Mouse (Mus musculus): ENCODE data around the gene Gm37240.
"Not testable (repeated sequence)": the region's sequence is repeated elsewhere in the genome, so short reads cannot be mapped to it uniquely, and the experiment has no call there.

The Gm37240 gene

DNA sequence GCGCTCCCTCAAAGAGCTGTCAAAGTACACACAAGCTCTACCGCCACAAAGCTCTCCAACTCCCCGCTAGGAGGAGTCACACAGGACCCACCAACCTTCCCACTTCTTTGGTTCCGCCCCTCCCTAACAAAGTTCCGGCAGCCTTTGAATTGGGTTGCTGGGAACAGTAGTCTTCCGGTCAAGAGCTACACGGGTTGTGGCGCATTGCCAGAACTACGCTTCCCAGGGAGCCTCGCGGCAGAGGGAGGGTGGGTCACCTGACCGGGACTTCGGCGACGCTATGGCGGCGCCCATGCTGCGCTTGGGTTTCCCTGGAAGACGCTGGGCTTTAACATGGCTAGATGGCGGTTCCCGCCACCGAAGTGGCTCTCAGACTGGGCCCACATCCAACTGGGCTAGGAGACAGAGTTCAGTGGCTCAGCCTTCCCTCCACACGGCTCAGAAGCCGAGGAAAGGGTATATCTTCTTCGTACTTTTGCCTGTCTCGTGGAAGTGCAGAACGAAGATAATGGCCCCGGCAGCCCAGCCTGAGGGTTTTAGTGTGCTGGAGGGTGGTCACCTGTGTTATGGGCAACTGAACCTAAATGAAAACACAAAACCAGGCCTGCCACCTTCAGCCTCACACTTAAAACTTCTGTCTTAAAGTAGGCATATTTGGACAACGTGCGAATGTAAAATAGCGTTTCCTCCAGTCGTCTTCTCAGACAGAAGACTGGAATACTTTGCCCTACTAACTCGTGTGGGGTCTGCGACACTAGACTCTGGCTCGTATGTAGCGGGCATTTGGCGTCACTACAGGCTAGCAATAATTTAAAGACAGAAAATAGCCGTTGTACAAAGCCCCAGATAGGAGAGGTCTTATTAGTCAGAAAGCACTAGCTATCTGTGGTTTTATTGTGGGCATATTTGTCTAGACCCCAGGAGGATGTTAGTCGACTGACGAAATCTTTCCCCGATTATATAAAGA is 313.2 kb downstream of the Gm37240 start, which contains the start of gene Gatb:
Gene Gatb (plus strand): TSS at position 256 of the 967 bp plus-strand sequence.
- peak; percentile 93 for ATAC-seq (ENCODE audit: low TSS enrichment)

DNA sequence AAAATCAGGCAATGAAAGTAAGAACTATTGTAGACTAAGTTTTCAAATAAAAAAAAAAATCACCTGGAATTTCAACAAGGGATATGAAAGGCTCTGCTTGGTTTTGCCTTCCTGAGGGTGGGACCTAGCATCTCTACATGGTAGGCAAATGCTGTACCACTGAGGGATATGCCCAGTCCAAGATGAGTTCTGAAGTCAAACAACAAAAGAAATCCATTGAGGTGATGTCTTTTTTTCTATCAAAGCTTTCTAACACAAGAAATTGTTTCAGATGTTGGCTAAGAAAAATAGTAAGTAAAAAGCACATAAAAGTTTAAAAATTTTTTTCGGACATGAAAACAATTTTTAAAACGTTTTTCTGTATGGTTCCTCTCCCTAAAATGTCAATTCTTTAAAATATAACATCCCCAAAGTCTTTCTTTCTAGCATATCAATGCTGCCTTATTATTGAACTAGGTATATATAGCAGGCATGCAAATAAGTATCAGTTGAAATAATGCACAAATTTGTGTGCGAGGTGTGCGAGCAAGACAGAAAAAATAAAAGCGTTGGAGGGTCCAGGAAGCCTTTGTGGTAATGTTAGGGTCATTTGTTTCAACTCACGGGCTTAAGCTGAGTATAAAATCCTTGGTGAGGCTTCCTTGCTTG is 314.0 kb downstream of the Gm37240 start:
- no peak for ATAC-seq (ENCODE audit: low TSS enrichment)

DNA sequence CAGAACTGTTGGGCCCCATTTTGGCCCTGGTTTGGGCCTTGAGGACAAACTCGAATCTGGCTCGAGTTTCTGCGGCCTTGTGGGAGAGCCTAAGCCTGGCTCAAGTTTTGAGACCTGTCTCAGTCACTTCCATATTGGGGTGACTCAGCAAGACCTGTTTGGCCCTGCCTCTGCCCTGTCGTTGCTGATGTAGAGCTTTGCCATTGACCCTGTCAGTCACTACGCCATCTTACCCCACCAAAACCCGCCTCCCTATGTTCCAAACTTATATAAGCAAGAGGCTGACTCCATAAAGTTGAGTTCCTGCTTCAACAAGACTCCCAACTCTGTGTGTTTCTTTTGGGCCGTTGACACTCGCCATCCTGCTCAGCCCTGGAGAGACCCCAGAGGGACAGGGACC is 314.8 kb downstream of the Gm37240 start:
- not testable (repeated sequence) for ATAC-seq (ENCODE audit: low TSS enrichment)

DNA sequence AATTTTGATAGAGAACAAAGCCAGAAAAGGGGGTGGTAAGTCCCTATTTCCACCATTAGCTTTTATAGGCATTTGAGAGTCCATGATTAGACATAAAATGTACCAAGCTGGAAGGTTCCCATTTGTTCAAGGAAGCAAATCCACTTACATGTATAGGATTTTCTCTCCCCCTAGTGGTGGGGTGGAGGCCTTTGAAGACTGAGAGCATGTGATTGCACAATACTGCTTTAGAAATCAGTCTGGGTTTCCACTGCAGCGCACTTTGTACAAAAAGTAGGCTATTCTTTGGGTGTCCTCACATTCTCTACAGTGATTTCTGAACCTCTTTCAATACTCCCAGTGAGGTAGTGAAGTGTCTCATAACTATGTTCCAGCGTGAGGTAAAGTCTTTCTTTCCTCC is 316.0 kb downstream of the Gm37240 start:
- ATAC-seq (ENCODE audit: low TSS enrichment), result peak; percentile 50

DNA sequence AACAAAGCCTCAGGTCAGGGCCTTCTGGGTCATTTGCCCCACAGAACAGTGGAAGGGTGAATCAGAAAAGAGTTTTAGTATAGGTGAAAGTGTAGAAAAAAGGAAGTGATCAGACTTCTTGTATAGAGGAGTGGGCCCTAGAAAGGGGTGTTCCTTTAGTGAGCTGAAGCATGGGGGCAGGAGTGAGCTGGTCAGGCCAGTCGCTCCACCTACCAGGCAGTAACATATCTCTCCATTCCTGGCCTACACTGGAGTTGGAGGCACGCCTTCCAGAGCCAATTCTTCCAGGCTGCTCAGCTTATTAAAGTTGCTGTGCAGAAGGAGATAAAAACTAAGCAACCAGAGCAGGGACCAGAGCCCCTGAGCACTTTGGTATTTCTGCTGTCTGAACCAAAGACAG is 322.7 kb downstream of the Gm37240 start:
- ATAC-seq (ENCODE audit: low TSS enrichment), result 0 out of 2 replicates have a peak, but pooled peaks have one; percentile 20

DNA sequence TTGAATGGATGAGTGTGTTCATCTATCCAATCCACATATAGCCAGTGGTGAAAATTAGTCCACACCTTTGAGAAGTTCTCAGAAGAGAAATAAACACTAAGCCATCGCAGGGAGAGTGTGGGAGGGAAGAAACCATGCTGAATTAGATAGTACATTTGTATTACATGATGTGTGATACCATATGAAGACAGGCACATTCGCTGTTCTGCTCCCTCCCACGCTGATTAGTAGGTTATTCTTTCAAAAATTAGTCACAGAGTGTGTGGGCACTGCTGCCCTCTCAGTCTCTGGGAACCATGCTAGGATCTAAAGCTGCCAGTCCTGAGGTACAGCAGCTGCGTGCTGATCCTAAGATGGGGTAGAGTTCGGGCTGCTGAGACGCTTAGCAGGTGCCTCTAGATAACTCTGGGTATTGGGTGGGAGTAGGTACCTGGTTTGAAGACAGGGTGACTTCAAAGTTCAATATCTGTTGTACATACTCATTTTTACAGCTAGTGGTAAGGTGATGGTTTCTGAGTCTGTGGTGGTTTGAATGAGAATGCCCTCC is 333.5 kb downstream of the Gm37240 start:
- peak; percentile 62 for ATAC-seq (ENCODE audit: low TSS enrichment)

DNA sequence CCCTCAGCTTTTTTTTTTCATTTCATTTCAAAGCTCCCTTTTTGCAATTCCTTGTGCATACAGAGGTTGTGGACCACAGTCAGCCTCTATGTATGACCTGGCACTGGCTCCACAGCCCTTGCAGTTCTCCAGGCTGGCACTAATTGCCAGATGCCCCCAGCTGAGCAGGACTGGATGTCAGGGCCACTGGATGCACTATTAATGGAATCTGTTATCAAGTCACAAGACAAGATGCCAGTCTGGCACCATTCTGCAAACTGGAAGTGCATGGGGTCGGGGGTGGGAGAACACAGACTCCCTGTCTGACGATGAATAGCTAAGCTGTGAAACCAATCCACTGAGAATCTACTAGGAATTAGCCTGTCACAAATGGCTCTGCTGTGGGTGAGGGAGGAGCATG is 336.0 kb downstream of the Gm37240 start:
- ATAC-seq (ENCODE audit: low TSS enrichment), result no peak

DNA sequence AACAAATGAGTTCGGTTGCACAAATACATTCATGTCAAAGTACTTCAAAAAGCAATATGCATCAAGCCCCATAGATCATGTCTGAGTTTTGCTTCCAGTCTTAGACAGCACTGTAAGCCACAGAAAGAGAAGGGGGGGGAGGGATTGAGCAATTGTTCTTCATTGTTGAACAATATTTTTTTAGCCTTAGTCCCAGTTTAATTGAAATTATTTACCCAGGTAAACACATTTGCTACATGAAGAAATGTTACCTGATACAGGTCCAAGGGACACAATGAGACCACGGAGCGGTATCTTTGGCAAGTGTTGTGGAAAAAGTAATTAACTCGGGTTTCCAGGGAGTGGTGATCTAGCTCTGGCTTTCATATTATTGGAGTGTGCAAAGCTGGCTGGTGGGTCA is 337.0 kb downstream of the Gm37240 start:
- ATAC-seq (ENCODE audit: low TSS enrichment), result no peak

DNA sequence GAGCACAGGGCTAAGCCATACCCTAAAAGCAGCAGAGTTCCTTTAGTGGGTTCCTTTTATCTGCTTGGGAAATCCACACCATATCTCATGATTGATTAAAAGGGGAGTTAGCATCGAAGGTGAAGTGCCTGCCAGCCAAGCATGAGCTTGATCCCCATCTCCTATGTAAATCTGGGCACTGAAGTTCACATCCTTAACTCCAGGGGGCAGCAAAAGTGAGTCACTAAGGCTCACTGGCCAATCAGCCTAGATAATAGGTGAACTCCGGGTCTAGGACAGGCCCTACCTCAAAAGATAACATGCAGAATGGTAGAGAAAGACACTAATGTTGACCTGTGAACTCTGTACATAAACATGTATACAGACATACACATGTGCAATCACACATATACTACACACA is 343.7 kb downstream of the Gm37240 start:
- ATAC-seq (ENCODE audit: low TSS enrichment), result no peak

DNA sequence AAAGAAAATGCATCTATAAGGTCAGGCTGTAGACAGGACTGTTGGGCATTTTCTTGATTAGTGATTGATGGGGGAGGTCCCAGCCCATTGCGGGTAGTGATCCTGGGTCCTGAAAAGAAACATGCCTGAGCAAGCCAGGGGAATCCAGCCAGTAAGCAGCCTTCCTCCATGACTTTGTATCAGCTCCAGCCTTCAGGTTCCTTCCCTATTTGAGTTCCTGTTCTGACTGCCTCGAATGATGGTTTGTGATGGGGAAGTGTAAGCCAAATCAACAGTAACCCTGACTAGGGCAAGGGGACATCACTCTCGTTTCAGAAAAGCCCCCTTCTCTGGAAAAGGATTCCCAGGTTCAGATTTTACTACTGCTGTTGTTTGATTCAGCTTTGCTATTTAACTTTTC is 344.6 kb downstream of the Gm37240 start:
- no peak for ATAC-seq (ENCODE audit: low TSS enrichment)

DNA sequence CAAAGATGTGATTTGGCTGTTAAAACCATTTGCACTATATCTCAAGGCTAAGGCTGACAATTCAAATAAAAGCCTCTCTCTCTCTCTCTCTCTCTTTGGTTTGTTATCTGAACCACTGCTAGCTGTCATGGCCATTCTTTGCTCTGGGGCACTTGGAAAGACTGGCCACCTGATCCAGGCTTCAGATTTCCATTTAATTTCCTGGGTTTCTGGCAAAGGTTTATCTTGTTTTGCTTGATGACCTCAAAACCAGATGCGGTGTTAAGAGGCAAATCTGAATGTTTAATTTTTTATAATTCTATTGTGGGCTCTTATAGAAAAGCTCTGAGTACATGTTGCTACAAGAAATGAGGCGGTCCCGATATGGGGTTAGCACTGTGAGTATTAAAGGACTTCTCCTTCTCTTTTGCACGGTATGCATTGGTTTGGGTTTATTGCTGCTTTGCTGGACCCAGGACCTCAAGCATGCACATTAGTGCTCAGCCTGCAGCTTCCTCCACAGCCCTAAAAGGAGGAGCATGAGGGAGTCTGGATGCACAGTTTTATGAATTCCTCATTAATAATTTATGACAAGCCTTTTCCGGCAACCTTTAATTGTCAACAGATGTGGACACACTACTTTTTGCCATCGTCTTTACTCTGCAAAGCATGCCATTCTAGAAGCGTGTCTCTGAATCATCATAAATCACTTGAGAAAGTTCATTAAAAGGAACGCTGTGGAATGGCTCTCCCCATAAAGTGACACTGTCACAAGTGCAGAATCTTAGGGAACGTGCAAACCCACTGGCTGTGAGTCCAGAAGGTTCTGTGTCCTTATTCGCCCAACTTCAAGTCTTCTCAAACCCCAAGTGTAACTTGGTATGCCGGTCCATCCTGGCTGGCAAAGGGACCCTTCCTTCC is 351.4 kb downstream of the Gm37240 start:
- no peak for ATAC-seq (ENCODE audit: low TSS enrichment)

DNA sequence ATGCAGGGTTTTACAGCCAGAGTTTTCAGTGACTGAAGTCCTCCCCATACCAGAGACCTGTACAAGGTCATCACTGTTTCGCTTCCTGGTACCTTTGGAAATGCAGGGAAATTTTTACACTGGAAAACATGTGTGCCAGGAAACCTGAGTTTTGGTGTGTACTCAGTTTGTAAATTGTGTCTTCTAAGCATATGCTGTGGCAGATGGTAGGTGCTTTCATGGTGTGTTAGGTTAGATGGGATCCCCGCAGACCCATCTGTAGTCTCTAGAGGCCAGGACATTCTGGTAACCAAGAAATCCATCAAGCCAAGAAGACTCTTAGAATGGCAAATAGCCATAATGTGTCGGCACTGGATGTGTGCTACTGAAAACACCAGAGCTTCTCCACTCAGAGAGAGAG is 352.3 kb downstream of the Gm37240 start:
- ATAC-seq (ENCODE audit: low TSS enrichment), result no peak

DNA sequence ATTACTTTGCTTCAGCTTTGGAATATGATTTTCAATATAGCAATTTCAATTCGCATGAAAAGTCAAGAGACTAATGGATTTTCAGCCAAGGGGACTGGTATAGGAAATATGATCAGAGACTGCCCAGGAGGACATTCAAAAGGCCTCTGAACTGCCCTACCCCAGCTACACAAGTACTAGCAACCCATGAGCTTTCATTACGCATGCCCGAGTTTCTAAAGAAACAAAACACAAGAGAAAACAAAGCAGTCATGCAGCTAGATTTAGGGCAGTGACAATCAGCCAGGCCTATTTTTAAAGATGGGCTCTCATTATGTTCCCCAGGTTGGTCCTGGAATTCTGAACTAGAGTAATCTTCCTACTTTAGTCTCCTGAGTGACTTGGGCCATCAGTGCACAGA is 354.9 kb downstream of the Gm37240 start:
- no peak for ATAC-seq (ENCODE audit: low TSS enrichment)

DNA sequence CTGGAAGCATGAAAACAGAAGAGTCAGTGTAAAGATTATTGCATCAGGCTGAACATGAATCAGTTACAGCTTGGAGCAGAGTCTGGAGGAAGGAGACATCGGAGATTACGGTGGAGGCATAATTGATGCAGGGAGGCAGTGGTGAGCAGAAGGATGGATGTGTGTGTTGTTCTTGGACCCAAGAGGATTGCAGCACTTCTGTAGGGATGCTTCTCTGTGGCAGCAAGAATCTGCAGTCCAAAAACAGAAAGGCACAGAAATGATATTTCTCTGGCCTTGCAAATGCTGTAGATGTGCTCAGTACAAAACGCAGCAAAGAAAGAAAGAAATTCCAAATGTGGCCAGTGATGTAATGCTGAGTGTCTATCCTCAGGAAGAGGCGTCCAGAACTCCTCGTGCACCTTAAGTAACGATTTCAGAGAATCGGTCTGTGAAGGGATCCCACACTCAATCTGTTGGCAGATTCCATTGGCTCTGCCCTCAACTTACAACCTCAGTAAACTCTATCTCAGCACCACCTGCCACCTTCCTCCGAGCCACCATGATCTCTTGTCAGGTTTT is 356.6 kb downstream of the Gm37240 start:
- ATAC-seq (ENCODE audit: low TSS enrichment), result peak; percentile 86

DNA sequence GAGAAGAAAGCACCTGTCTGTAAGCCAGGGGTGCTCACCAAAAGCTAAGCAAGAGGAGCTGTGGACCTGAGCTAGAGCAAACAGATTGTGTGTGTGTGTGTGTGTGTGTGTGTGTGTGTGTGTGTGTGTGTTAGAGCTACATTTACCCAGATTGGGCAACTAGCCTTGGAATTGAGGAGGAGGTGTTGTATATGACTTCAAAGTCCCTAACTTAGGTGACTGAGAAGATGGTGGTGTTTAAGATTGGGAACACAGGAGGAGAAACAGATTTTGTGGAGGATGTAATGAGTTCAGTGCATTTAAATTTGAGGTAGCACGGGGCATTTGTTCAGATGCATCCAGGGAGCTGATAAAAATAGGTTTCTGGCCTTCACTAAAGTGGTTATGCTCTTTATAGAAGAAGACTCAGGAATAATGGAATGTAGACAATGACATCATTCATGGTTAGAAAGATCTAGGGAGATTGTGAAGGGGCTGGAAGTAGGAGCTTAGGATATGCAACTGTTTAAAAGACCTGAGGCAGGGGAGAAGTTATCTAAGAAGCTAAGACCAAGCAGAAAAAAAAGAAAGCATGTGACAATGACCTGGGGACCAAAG is 365.9 kb downstream of the Gm37240 start:
- peak; percentile 93 for ATAC-seq (ENCODE audit: low TSS enrichment)

DNA sequence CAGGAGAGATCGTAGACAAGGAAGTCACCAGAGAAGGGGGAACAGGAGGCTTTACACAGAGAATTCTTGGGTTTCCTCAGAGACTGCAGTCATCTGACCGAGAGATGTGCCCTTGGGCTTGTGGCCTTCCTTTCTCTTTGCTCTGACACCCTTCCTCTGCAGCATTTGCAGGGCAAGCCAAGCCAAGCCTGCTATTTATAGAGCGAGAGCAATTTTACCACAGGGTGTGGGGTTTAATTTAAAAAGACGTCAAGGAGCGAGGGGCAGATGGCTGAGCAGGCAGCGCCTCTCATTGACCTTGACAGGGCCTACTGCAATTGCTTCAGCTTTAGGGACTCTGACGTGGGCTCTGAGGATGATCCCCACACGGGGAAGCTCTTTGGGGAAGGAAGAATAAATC is 368.6 kb downstream of the Gm37240 start:
- no peak for ATAC-seq (ENCODE audit: low TSS enrichment)

DNA sequence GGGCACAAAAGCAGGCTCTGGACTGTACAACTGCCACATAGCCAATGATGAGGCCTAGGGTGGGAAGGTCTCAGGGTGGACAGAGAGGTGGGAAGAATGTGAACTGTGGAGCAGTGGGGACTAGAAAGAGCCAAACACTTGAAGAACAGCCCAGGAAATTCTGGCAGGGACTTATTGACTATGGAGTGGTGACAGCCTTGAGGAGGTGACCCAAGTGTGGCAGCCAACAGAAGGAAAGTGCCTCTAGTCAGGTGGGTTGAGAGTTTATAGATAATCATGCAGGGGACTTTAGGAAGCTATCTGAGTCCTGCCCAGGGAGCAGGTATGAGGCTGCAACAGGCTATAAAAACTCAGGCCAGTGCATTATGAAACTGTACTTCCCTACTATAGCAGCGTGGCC is 369.2 kb downstream of the Gm37240 start:
- ATAC-seq (ENCODE audit: low TSS enrichment), result no peak

DNA sequence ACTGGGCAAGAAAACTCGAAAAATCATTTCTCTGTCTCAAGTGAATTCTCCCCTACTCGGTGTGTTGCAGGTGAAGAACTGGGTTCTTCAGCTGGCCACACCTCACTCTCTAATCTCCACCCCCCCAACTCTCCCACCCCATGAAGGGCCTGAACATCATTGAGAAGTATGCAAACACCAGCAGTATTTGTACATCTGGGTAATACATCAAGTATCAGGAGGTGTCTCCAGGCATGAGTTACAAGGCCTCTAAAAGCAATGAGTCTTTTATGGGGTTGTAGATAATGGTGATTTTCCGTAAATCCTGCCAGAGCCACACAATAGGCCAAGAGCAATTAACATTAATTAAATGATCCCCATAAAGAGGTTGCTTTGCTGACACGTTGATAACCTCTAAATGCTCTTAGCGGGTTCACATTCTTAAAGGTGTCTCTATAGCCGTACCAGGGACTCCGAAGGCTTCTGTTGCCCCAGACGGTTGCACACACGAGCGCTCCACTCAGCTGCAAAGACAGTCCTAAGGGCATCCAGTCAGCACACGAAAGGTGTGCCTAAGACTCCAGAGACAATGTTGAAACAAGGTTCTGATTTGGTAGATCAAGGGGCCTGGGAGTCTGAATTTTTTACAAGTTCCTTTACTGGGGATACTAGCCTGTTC is 370.4 kb downstream of the Gm37240 start:
- ATAC-seq (ENCODE audit: low TSS enrichment), result no peak

DNA sequence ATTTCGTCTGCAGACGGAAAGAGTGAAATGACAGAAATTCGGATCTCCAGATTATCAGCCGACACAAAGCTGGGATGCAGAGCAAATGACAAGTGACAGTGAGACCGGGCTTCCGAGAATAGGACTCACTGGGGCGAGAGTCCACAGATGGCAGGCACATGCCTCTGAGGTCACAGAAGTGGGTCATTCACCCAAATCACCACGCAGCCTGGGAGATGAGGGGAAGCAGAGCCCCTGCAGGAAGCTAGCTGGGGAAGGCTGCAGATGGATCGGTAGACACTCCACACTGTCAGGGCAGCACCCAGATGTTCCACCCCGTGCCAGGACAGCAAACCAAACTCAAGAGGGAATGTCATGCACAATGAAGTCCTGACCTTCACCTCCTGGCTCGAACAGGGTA is 372.6 kb downstream of the Gm37240 start:
- no peak for ATAC-seq (ENCODE audit: low TSS enrichment)

DNA sequence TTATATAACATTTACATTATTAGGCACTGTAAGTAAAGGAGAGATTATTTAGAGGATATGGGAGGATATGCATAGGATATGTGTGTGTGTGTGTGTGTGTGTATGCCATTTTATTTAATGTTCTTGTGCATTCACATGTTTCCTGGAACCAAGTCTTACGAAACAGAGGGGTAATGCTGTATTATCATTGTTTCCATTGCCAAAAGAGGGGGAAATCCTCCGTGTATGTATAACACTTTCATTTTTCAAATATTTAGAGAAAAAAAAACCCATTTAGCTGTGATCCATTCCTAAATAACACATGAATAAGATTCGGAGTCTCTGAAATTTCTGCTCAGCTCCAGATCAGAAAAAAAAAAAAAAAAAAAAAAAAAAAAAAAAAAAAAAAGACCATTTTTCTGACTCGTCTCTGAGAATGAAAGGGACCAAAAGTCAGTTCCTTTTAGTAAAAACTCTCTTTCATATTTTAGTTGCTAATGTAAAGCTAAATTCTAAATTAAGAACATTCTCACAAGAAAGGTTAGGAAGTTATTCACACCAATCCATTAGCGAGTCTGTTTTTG is 378.5 kb downstream of the Gm37240 start:
- ATAC-seq (ENCODE audit: low TSS enrichment), result no peak
